Mouse (Mus musculus): ENCODE results near the gene Ap4b1.
"Not testable (repeated sequence)": the region's sequence is repeated elsewhere in the genome, so short reads cannot be mapped to it uniquely, and the experiment has no call there.

Ap4b1 gene

GRCm38 (mm10) chr3:103801631-103802531 lies 7.4 kb upstream of the Ap4b1 start:
- DNase-seq: peak; percentile 52 to 54

GRCm38 (mm10) chr3:103802861-103803260 lies 6.5 kb upstream of the Ap4b1 start:
- DNase-seq: no peak

- DNase-seq: no peak
Observed at GRCm38 (mm10) chr3:103805671-103806070, 3.6 kb upstream of the Ap4b1 start.

- DNase-seq: no peak
Observed at GRCm38 (mm10) chr3:103809799-103810150, 455 bp downstream of the Ap4b1 start.

GRCm38 (mm10) chr3:103810967-103811366 lies 1.6 kb downstream of the Ap4b1 start:
- no peak for DNase-seq

- no peak for DNase-seq
Observed at GRCm38 (mm10) chr3:103827548-103827947, 18.2 kb downstream of the Ap4b1 start.

GRCm38 (mm10) chr3:103829036-103829435 lies 19.7 kb downstream of the Ap4b1 start:
- no peak for DNase-seq

- not testable (repeated sequence) for DNase-seq
Observed at GRCm38 (mm10) chr3:103830681-103831080, 21.4 kb downstream of the Ap4b1 start.

- peak; percentile 40 to 43 for DNase-seq
Observed at GRCm38 (mm10) chr3:103831146-103831545, 21.8 kb downstream of the Ap4b1 start.

- DNase-seq: no peak
Observed at GRCm38 (mm10) chr3:103832426-103832825, 23.1 kb downstream of the Ap4b1 start, which contains the start of gene Bcl2l15. Gene Bcl2l15 (plus strand): TSS chr3:103832601.

GRCm38 (mm10) chr3:103834001-103834400 lies 24.7 kb downstream of the Ap4b1 start:
- DNase-seq: no peak

- no peak for DNase-seq
Observed at GRCm38 (mm10) chr3:103835272-103835950, 26.1 kb downstream of the Ap4b1 start.

- peak; percentile 58 to 64 for DNase-seq
Observed at GRCm38 (mm10) chr3:103835951-103836310, 26.6 kb downstream of the Ap4b1 start.

GRCm38 (mm10) chr3:103836453-103836852 lies 27.1 kb downstream of the Ap4b1 start:
- DNase-seq: peak in 1 of 2 experiments; percentile 17

- no peak for DNase-seq
Observed at GRCm38 (mm10) chr3:103839711-103840110, 30.4 kb downstream of the Ap4b1 start.

- not testable (repeated sequence) for DNase-seq
Observed at GRCm38 (mm10) chr3:103840195-103840594, 30.9 kb downstream of the Ap4b1 start.

GRCm38 (mm10) chr3:103840946-103841345 lies 31.6 kb downstream of the Ap4b1 start:
- DNase-seq: not testable (repeated sequence)

- DNase-seq: peak; percentile 88 to 90
Observed at GRCm38 (mm10) chr3:103850644-103851363, 41.5 kb downstream of the Ap4b1 start.

GRCm38 (mm10) chr3:103851481-103851880 lies 42.2 kb downstream of the Ap4b1 start:
- peak; percentile 37 to 55 for DNase-seq

GRCm38 (mm10) chr3:103851882-103852281 lies 42.6 kb downstream of the Ap4b1 start:
- peak; percentile 47 to 63 for DNase-seq

- DNase-seq: peak; percentile 84 to 91
Observed at GRCm38 (mm10) chr3:103852565-103853299, 43.4 kb downstream of the Ap4b1 start.

- peak; percentile 49 to 63 for DNase-seq
Observed at GRCm38 (mm10) chr3:103853804-103854203, 44.5 kb downstream of the Ap4b1 start.

Data from cerebellum, postnatal 36 days (tissue).